Mouse (Mus musculus) layer of hippocampus, adult 11-12 months (tissue): Measurements from ENCODE around the gene Prdm1.

ENCODE experiments used
- DNase-seq: peaks from one replicate; pipeline ENCODE4 v3.0.0; 2022; ENCODE audit warnings: low spot score

Prdm1 gene

GRCm38 (mm10) chr10:44456757-44457595, 71.3 kb downstream of the Prdm1 start:
- no peak for DNase-seq

GRCm38 (mm10) chr10:44454753-44455152, 73.5 kb downstream of the Prdm1 start:
- no peak for DNase-seq

- DNase-seq = no peak
These were observed 74.2 kb downstream of the Prdm1 start for GRCm38 (mm10) chr10:44454111-44454510.

- no peak for DNase-seq
These were observed 77.5 kb downstream of the Prdm1 start for GRCm38 (mm10) chr10:44450835-44451234.

GRCm38 (mm10) chr10:44450108-44450507, 78.2 kb downstream of the Prdm1 start:
- DNase-seq = no peak

- no peak for DNase-seq
These were observed 78.6 kb downstream of the Prdm1 start for GRCm38 (mm10) chr10:44449666-44450065.

- DNase-seq = no peak
These were observed 80.1 kb downstream of the Prdm1 start for GRCm38 (mm10) chr10:44448165-44448564.

- no peak for DNase-seq
These were observed 80.7 kb downstream of the Prdm1 start for GRCm38 (mm10) chr10:44447406-44448139.

- no peak for DNase-seq
These were observed 81.3 kb downstream of the Prdm1 start for GRCm38 (mm10) chr10:44447001-44447400.

GRCm38 (mm10) chr10:44444415-44444814, 83.9 kb downstream of the Prdm1 start:
- no peak for DNase-seq

GRCm38 (mm10) chr10:44443696-44444095, 84.6 kb downstream of the Prdm1 start:
- no peak for DNase-seq

GRCm38 (mm10) chr10:44439732-44440131, 88.6 kb downstream of the Prdm1 start:
- no peak for DNase-seq

GRCm38 (mm10) chr10:44437614-44438013, 90.7 kb downstream of the Prdm1 start:
- DNase-seq = no peak

- DNase-seq = no peak
These were observed 92.3 kb downstream of the Prdm1 start for GRCm38 (mm10) chr10:44435956-44436355.

GRCm38 (mm10) chr10:44434702-44435181, 93.6 kb downstream of the Prdm1 start:
- DNase-seq = no peak

GRCm38 (mm10) chr10:44432235-44432634, 96.1 kb downstream of the Prdm1 start:
- no peak for DNase-seq

- no peak for DNase-seq
These were observed 96.6 kb downstream of the Prdm1 start for GRCm38 (mm10) chr10:44431689-44432088.

GRCm38 (mm10) chr10:44429177-44429888, 99.0 kb downstream of the Prdm1 start:
- DNase-seq = no peak

GRCm38 (mm10) chr10:44427891-44428361, 100.4 kb downstream of the Prdm1 start:
- DNase-seq = no peak

GRCm38 (mm10) chr10:44427426-44427825, 100.9 kb downstream of the Prdm1 start:
- no peak for DNase-seq

GRCm38 (mm10) chr10:44425013-44425412, 103.3 kb downstream of the Prdm1 start:
- DNase-seq = no peak

- DNase-seq = no peak
These were observed 106.4 kb downstream of the Prdm1 start for GRCm38 (mm10) chr10:44421896-44422295.
